Mouse (Mus musculus) liver, embryonic 14.5 days (tissue): ENCODE measurements at regions not wholly inside any gene's neighbourhood (a gene's known extent, or its start where the extent isn't known, plus 50 kb on each side); places are given as distances from the start of the nearest gene placed in this dataset.

Experiments
- ATAC-seq: fragments of 200-750 bp; cut with Nextera tagmentation; 2 replicates; pipeline ENCODE4 v1.8.0; 2017; ENCODE audit warnings: moderate number of reproducible peaks, mild to moderate bottlenecking, moderate library complexity; ENCODE audit not compliant: insufficient read depth
- DNase-seq, 3 experiments: peaks; one replicate each; pipeline ENCODE4 v3.0.0-alpha.2; 2012 to 2013; ENCODE audit warnings: low read depth in 3 of 3, low spot score in 3 of 3
- H3K27ac ChIP-seq: fragments of 300-500 bp; sonication (generic); 2 replicates; pipeline ENCODE4 v1.5.1; 2014; ENCODE audit warnings: moderate library complexity, mild to moderate bottlenecking, control low read depth, inconsistent platforms
- H3K27me3 ChIP-seq: fragments of 300-500 bp; sonication (generic); 2 replicates; pipeline ENCODE4 v1.6.1; 2014; ENCODE audit warnings: mild to moderate bottlenecking, low read length, moderate library complexity; ENCODE audit not compliant: control insufficient read depth, insufficient read depth
- H3K36me3 ChIP-seq: fragments of 300-500 bp; sonication (generic); replicated peaks from 2 replicates; pipeline ENCODE4 v1.6.1; 2014; ENCODE audit warnings: low read depth; ENCODE audit not compliant: control insufficient read depth, insufficient read depth
- H3K4me1 ChIP-seq, 2 experiments: fragments of 200-500 bp in 1 of 2; fragments of 300-500 bp in 1 of 2; sonication (generic) in 1 of 2; replicated peaks; 2 replicates each; pipeline ENCODE4 v1.6.1; 2012 to 2014; ENCODE audit warnings: antibody characterized with exemption in 1 of 2, inconsistent platforms in 1 of 2, low read length in 1 of 2; ENCODE audit not compliant: control insufficient read depth in 2 of 2, insufficient read depth in 2 of 2
- H3K4me2 ChIP-seq: fragments of 300-500 bp; sonication (generic); 2 replicates; pipeline ENCODE4 v1.6.1; 2014; ENCODE audit warnings: low read depth, mild to moderate bottlenecking, control low read depth, moderate library complexity
- H3K4me3 ChIP-seq, 2 experiments: fragments of 200-500 bp in 1 of 2; fragments of 300-500 bp in 1 of 2; sonication (generic) in 1 of 2; 2 replicates each; pipeline ENCODE4 v1.5.1; 2012 to 2014; ENCODE audit warnings: low read depth in 2 of 2, low read length in 2 of 2, mild to moderate bottlenecking in 2 of 2, control low read depth in 1 of 2, inconsistent platforms in 1 of 2, moderate library complexity in 1 of 2; ENCODE audit not compliant: insufficient read depth in 1 of 2
- H3K9ac ChIP-seq: fragments of 300-500 bp; sonication (generic); replicated peaks from 2 replicates; pipeline ENCODE4 v1.6.1; 2014; ENCODE audit warnings: mild to moderate bottlenecking, control low read depth, moderate library complexity
- H3K9me3 ChIP-seq: fragments of 300-500 bp; sonication (generic); 2 replicates; pipeline ENCODE4 v1.6.1; 2016; ENCODE audit warnings: low read length, mixed read lengths; ENCODE audit not compliant: control insufficient read depth
- CTCF ChIP-seq: IDR thresholded peaks from 2 replicates; pipeline ENCODE4 v1.5.1; 2016; ENCODE audit warnings: antibody characterized with exemption, low read depth, control low read depth
- EP300 ChIP-seq: IDR thresholded peaks from 2 replicates; pipeline ENCODE4 v1.6.1; 2016; ENCODE audit warnings: antibody characterized with exemption, low read depth
- WGBS: fragments of 180-500 bp; shearing (Covaris S2); extraction: QIAGEN DNeasy Blood & Tissue Kit; methylation state at CpG from one replicate; pipeline ENCODE4 v1.1.7; 2014; ENCODE audit not compliant: insufficient replicate concordance; 5-methylcytosine and 5-hydroxymethylcytosine counted together

- Histone ChIP-seq H3K9ac (no peak overlapping the region), H3K4me3 (no peak overlapping the region), H3K9me3 (no peaks in the 10 kb centered on the region), H3K27ac (no peak overlapping the region), H3K4me2 (no peak overlapping the region), H3K36me3 (no peaks in the 10 kb centered on the region), H3K4me1 (no peaks in the 10 kb centered on the region), H3K27me3 (no peaks in the 10 kb centered on the region)
- no peak for TF ChIP-seq CTCF
- TF ChIP-seq EP300 = no peak
- WGBS = 28% methylated on average over 5 of the region's 5 CpGs
- ATAC-seq (no peak), DNase-seq (no peak)
Measured at GRCm38 (mm10) chr6:93410416-93411076, 467.3 kb upstream of the Adamts9 start.

- Histone ChIP-seq H3K9ac (no peak overlapping the region), H3K4me3 (no peak overlapping the region), H3K4me2 (no peak overlapping the region), H3K9me3 (no peaks in the 10 kb centered on the region), H3K27ac (no peak overlapping the region), H3K4me1 (no peaks in the 10 kb centered on the region), H3K36me3 (no peaks in the 10 kb centered on the region), H3K27me3 (no peaks in the 10 kb centered on the region)
- TF ChIP-seq EP300 (no peak), CTCF (no peak)
- 35% methylated on average over 2 of the region's 2 CpGs for WGBS
- DNase-seq (no peak), ATAC-seq (no peak)
Measured at GRCm38 (mm10) chr6:93398551-93398950, 455.3 kb upstream of the Adamts9 start.

- no peak for ATAC-seq
- H3K4me1 ChIP-seq = no peaks in the 10 kb centered on the region
- DNase-seq = no peak
- H3K4me3 ChIP-seq = no peak overlapping the region
- 40% methylated on average over 5 of the region's 5 CpGs for WGBS
- TF ChIP-seq CTCF (no peak), EP300 (no peak)
- H3K9me3 ChIP-seq = no peaks in the 10 kb centered on the region
- no peaks in the 10 kb centered on the region for H3K36me3 ChIP-seq
- H3K27ac ChIP-seq = no peak overlapping the region
- no peaks in the 10 kb centered on the region for H3K27me3 ChIP-seq
- no peak overlapping the region for H3K4me2 ChIP-seq
- no peak overlapping the region for H3K9ac ChIP-seq
Measured at GRCm38 (mm10) chr6:93397074-93397473, 453.8 kb upstream of the Adamts9 start.

- Histone ChIP-seq H3K27me3 (no peaks in the 10 kb centered on the region), H3K9ac (no peak overlapping the region), H3K4me2 (no peak overlapping the region), H3K27ac (no peak overlapping the region), H3K4me1 (no peaks in the 10 kb centered on the region), H3K4me3 (no peak overlapping the region), H3K36me3 (no peaks in the 10 kb centered on the region), H3K9me3 (no peaks in the 10 kb centered on the region)
- DNase-seq (no peak), ATAC-seq (no peak)
- 61% methylated on average over 7 of the region's 7 CpGs for WGBS
- TF ChIP-seq EP300 (no peak), CTCF (no peak)
Measured at GRCm38 (mm10) chr6:93395952-93396351, 452.7 kb upstream of the Adamts9 start.

GRCm38 (mm10) chr6:93395296-93395695 lies 452.0 kb upstream of the Adamts9 start:
- Histone ChIP-seq H3K4me2 (no peak overlapping the region), H3K36me3 (no peaks in the 10 kb centered on the region), H3K4me3 (no peak overlapping the region), H3K4me1 (no peaks in the 10 kb centered on the region), H3K27ac (no peak overlapping the region), H3K9me3 (no peaks in the 10 kb centered on the region), H3K27me3 (no peaks in the 10 kb centered on the region), H3K9ac (no peak overlapping the region)
- DNase-seq = no peak
- WGBS = 62% methylated on average over 6 of the region's 6 CpGs
- TF ChIP-seq EP300 (no peak), CTCF (no peak)
- no peak for ATAC-seq
